Mouse (Mus musculus) spleen, adult 2 months (tissue): ENCODE data around the gene Gm11084.

ENCODE experiments used
- CTCF ChIP-seq: fragments of 200-500 bp; IDR thresholded peaks from 2 replicates; pipeline ENCODE4 v1.5.1; 2011; ENCODE audit warnings: mild to moderate bottlenecking, inconsistent platforms; ENCODE audit not compliant: insufficient read depth, insufficient read length, insufficient replicate concordance; ENCODE audit errors: extremely low read depth
- POLR2A ChIP-seq: fragments of 200-500 bp; IDR thresholded peaks from 2 replicates; pipeline ENCODE4 v1.6.1; 2011; ENCODE audit warnings: low read depth, low read length, inconsistent platforms

DNA sequence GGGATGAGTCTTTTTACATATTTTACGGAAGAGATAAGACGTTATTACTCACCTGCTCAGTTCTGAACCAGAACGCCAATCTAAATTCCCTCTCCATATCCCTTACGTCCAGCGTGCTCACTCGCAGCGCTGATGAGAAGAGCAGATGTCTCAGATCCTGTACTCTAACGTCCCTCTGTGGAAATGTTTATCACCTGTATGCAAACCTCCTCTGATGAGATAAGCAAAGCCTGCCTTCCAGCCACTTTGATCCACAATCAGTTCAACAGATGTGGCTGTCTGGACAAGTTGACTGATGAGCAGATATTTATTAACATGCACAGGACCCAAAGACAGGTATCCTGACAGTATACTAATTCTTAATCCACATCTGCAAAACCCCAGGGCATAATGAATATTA is 13.7 kb upstream of the Gm11084 start:
- TF ChIP-seq CTCF (no peak), POLR2A (no peak)
